26 mouse cellular contexts compared by ENCODE assay signal in the genomic region with DNA sequence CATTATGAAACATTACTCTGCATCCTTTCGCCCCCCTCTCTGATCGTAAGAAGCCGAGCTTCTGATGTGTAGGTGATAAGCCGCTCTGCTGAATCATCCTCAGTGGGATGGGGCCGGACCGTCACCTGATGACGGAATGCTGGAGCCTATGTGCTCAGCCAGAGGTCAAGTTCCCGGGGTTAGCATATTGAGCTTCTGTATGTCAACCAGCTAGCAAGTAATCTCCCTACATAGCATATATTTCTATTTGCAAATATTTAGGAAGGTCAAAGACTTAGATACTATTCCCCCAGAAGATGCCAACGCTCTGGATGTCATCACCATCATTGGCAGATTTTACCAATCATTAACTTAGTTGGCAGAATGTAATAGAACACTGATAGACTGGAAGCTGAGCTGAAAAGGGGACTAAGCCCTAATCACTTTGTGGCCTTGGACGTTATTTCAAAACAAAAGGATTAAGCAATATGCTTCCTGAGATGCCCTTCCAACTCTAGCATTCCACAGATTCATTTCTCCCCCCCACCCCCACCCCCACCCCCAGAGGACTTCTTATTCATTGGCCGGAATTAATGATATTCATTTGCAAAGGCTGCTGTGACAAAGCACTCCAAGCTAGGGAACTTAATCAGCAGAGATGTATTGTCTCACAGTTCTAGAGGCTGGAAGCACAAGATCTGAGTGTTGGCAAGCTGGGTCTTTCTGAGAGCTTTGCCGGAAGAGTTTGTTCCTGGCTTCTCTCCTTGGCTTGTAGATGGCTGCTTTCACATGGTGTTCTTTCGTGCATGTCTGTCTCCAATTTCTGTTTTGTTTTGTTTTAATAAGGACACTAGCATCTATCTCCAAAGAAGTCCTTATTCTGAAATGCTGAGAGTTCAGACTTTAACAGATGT. TPM values are rescaled to one million over a fixed set of nuclear protein-coding genes. Genes with fewer than 3 reads are reported as not detected.
A peak's percentile ranks its signal among the peaks of the same experiment; 100 is the strongest.
DNase-seq lines count a peak whose midpoint lies in the region; ATAC-seq and TF ChIP-seq lines count a peak whose summit lies in the region.
"Had no signal": no experiment of that assay in that cellular context is flagged by ENCODE, and none has a peak within 500 bp of the region (broad histone marks: within the 10 kb centered on the region; RNA-seq: fewer than 3 reads in every experiment).

No protein-coding gene starts in this region.

- intact Hi-C loops in gastrocnemius, adult 2 months (cut with DNase I), result no loop called here

- H3K9me3 ChIP-seq in hindbrain, embryonic 16.5 days (ENCODE audit: control insufficient read depth, low read length), result no peaks in the 10 kb centered on the region
- H3K9me3 ChIP-seq: embryonic facial prominence, embryonic 12.5 days; forebrain, embryonic 15.5 days; hindbrain, embryonic 12.5 days; limb, embryonic 12.5 days; neural tube, embryonic 15.5 days had no signal

- TF ChIP-seq CTCF in gastrocnemius, adult 2 months (IDR thresholded peaks at IDR 0.05), result no peak
- no peak for TF ChIP-seq CTCF in layer of hippocampus, adult 2 months (conservative IDR thresholded peaks at IDR 0.05)

- ATAC-seq in hindbrain, embryonic 16.5 days, result no peak
- ATAC-seq: forebrain, embryonic 15.5 days; inflammation-experienced regulatory T-cells, adult 6 months had no signal

- H3K9ac ChIP-seq in hindbrain, embryonic 16.5 days (ENCODE audit: low read depth, low read length), result no peak overlapping the region
- H3K9ac ChIP-seq: embryonic facial prominence, embryonic 12.5 days; forebrain, embryonic 15.5 days; hindbrain, embryonic 12.5 days; limb, embryonic 12.5 days; lung, embryonic 14.5 days; neural tube, embryonic 15.5 days had no signal

- no peaks in the 10 kb centered on the region for H3K36me3 ChIP-seq in hindbrain, embryonic 16.5 days (ENCODE audit: control insufficient read depth, insufficient read depth, low read length)
- H3K36me3 ChIP-seq: embryonic facial prominence, embryonic 12.5 days; forebrain, embryonic 15.5 days; hindbrain, embryonic 12.5 days; limb, embryonic 12.5 days; neural tube, embryonic 15.5 days had no signal

- no peaks in the 10 kb centered on the region for H3K27me3 ChIP-seq in hindbrain, embryonic 16.5 days (replicated peaks; ENCODE audit: control insufficient read depth, insufficient read depth, low read length)
- H3K27me3 ChIP-seq: CH12.LX; embryonic facial prominence, embryonic 12.5 days; forebrain, embryonic 15.5 days; hindbrain, embryonic 12.5 days; limb, embryonic 12.5 days; neural tube, embryonic 15.5 days had no signal

- H3K27ac ChIP-seq in gastrocnemius, adult 2 months, result peak overlapping the region; percentile 59
- H3K27ac ChIP-seq in layer of hippocampus, adult 2 months, result peak overlapping the region; percentile 70; the same call in 1 of the 2 replicates
- H3K27ac ChIP-seq in hindbrain, embryonic 16.5 days (ENCODE audit: low read depth, low read length), result no peak overlapping the region
- H3K27ac ChIP-seq: embryonic facial prominence, embryonic 12.5 days; forebrain, embryonic 15.5 days; hindbrain, embryonic 12.5 days; limb, embryonic 12.5 days; neural tube, embryonic 15.5 days had no signal

- WGBS in hindbrain, embryonic 16.5 days, result 80% methylated on average over 13 of the region's 13 CpGs

- DNase-seq in gastrocnemius, adult 2 months, result no peak
- no peak for DNase-seq in gastrocnemius, postnatal 25 days
- DNase-seq in layer of hippocampus, adult 2 months (ENCODE audit: low spot score in 2 of 2), result no peak
- no peak for DNase-seq in layer of hippocampus, adult 8-10 months (ENCODE audit: low spot score in 2 of 2)
- peak; percentile 18 for DNase-seq in right cerebral cortex, adult 18-20 months
- no peak for DNase-seq in right cerebral cortex, postnatal 36 days (ENCODE audit: low spot score in 2 of 2)
- DNase-seq: cerebellum, postnatal 10 days; kidney, adult 9 months; lung, embryonic 14.5 days; midbrain, embryonic 14.5 days; right cerebral cortex, postnatal 25 days had no signal

- H3K4me3 ChIP-seq in gastrocnemius, adult 2 months, result no peak overlapping the region
- H3K4me3 ChIP-seq in layer of hippocampus, adult 2 months, result no peak overlapping the region
- H3K4me3 ChIP-seq in hindbrain, embryonic 16.5 days (ENCODE audit: low read length), result no peak overlapping the region
- H3K4me3 ChIP-seq: embryonic facial prominence, embryonic 12.5 days; forebrain, embryonic 15.5 days; hindbrain, embryonic 12.5 days; limb, embryonic 12.5 days; myocyte; neural tube, embryonic 15.5 days had no signal

- no peak overlapping the region for H3K4me2 ChIP-seq in hindbrain, embryonic 16.5 days (ENCODE audit: low read length)
- H3K4me2 ChIP-seq: embryonic facial prominence, embryonic 12.5 days; forebrain, embryonic 15.5 days; hindbrain, embryonic 12.5 days; limb, embryonic 12.5 days; lung, embryonic 14.5 days; neural tube, embryonic 15.5 days had no signal

- H3K4me1 ChIP-seq in hindbrain, embryonic 16.5 days (ENCODE audit: control insufficient read depth, insufficient read depth, low read depth, low read length), result no peaks in the 10 kb centered on the region; the same call in 1 of the 2 replicates
- H3K4me1 ChIP-seq: forebrain, embryonic 15.5 days; neural tube, embryonic 15.5 days had no signal

RNA-seq across cellular contexts. Expression of gene Fam72a, which starts 19.3 kb away (rescaled TPM):
- total RNA-seq in gastrocnemius, adult 2 months (2021), result under 1 TPM; 0.20 to 0.31 TPM
- under 1 TPM; 0.27 to 0.33 TPM for total RNA-seq in gastrocnemius, postnatal 25 days (2021)
- 1 to 10 TPM in 1 of 2 experiments, under 1 TPM in 1; 0.88 to 1.7 TPM for total RNA-seq in layer of hippocampus, adult 2 months (2021)
- total RNA-seq in layer of hippocampus, adult 8-10 months (2022), result 1 to 10 TPM in 3 of 4 experiments, under 1 TPM in 1; 0.78 to 2.0 (median 1.4) TPM
- 1.1 and 1.6 TPM in 2 replicates for polyA plus RNA-seq in hindbrain, embryonic 16.5 days (2015; fragmentation: Nextera tagmentation; extraction: Ambion mirVana)

RNA-seq across cellular contexts. Expression of gene Srgap2, which starts 19.9 kb away (rescaled TPM):
- total RNA-seq in gastrocnemius, adult 2 months (2021), result 10 to 100 TPM; 10.1 to 12.2 TPM
- 10 to 100 TPM; 13.4 to 15.0 TPM for total RNA-seq in gastrocnemius, postnatal 25 days (2021)
- 10 to 100 TPM; 83.4 to 92.0 TPM for total RNA-seq in layer of hippocampus, adult 2 months (2021)
- total RNA-seq in layer of hippocampus, adult 8-10 months (2022), result 10 to 100 TPM; 79.8 to 92.2 (median 84.9) TPM
- polyA plus RNA-seq in hindbrain, embryonic 16.5 days (2015; fragmentation: Nextera tagmentation; extraction: Ambion mirVana), result 24.6 and 30.4 TPM in 2 replicates

RNA-seq across cellular contexts. Expression of gene Avpr1b, which starts 52.0 kb away (rescaled TPM):
- total RNA-seq in gastrocnemius, adult 2 months (2021), result not detected
- total RNA-seq in gastrocnemius, postnatal 25 days (2021), result not detected
- under 1 TPM; 0.20 to 0.37 TPM for total RNA-seq in layer of hippocampus, adult 2 months (2021)
- total RNA-seq in layer of hippocampus, adult 8-10 months (2022), result under 1 TPM; 0.27 to 0.49 (median 0.40) TPM
- not detected in 2 replicates for polyA plus RNA-seq in hindbrain, embryonic 16.5 days (2015; fragmentation: Nextera tagmentation; extraction: Ambion mirVana)
- total RNA-seq: megakaryocyte, adult 5-6 weeks; MEL had no signal
- polyA plus RNA-seq: embryonic facial prominence, embryonic 12.5 days; forebrain, embryonic 15.5 days; gonadal fat pad, adult 2 months; heart, postnatal 0 days; hindbrain, embryonic 12.5 days; inflammation-experienced regulatory T-cells, adult 6 months; limb, embryonic 12.5 days; lung, embryonic 14.5 days; midbrain, embryonic 14.5 days; myocyte; neural tube, embryonic 15.5 days; thymus, postnatal 0 days; urinary bladder, adult 2 months had no signal

Comparison
In these comparisons a context has a peak if more than half of its experiments do, and no peak if none do; other contexts are left out.
1. RNA of gene Srgap2, which starts 19.9 kb away (total RNA-seq): 83.4 to 92.0 TPM in layer of hippocampus, adult 2 months and 79.8 to 92.2 TPM in layer of hippocampus, adult 8-10 months; 13.4 to 15.0 TPM in gastrocnemius, postnatal 25 days and 10.1 to 12.2 TPM in gastrocnemius, adult 2 months; every median in the first group is over 4 times any median in the second.